Mouse (Mus musculus): ENCODE measurements around the gene Ptk7.
"Not testable (repeated sequence)": the region's sequence is repeated elsewhere in the genome, so short reads cannot be mapped to it uniquely, and the experiment has no call there.

Ptk7 gene

DNA sequence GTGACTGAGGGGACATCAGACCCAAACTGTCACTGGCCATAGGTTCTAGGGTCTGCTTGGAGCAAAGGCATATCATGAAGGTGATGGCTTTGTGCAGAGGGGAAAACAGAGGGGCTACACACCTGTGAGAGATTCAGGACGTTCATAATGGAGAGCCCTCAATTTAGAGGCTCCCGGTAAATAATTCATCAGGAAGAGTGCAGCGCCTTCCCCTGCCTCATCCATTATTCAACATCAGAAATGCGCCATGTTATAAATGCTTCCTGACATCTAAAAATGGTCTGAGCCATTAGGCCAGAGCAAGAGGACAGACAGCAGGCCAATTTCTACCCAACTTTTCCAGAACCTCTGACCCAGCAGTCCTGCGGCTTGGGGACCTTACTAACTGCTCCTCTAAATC is 24.2 kb downstream of the Ptk7 start:
- DNase-seq: no peak

DNA sequence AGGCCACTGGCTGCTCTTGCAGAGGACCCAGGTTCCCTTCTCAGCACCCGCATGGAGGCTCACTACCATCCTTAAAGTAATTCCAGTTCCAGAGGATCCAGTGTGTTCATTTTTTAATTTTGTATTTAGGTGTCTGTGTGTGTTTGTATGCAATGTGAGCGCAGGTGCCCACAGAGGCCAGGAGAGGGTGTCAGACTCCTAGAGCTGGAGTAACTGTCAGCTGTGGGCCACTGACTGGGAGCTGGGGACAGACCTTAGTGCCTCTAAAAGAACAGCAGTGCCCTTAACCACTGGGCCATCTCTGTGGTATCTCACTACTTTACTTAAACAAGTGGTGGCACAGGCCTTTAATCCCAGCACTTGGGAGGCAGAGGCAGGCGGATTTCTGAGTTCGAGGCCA is 26.1 kb downstream of the Ptk7 start:
- DNase-seq: no peak

DNA sequence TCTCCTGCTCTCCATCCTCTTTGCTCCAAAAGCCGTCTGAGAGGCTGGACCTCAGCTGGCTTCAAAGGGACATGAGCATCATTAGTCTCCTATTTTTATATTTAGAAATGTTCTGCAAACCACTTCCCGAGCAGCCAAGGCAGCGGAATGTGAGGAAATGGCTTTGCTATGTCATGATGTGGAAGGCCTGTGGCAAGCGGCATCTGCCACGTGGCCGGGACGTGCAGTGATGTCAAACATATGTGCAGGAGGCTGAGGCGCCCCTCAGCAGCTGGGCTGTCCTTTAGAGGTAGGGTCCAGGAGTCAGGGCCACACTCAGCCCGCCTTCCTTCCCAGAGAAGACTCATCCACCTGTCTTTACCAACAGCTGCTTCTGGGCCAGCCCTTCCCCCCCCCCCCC is 27.1 kb downstream of the Ptk7 start:
- no peak for DNase-seq

DNA sequence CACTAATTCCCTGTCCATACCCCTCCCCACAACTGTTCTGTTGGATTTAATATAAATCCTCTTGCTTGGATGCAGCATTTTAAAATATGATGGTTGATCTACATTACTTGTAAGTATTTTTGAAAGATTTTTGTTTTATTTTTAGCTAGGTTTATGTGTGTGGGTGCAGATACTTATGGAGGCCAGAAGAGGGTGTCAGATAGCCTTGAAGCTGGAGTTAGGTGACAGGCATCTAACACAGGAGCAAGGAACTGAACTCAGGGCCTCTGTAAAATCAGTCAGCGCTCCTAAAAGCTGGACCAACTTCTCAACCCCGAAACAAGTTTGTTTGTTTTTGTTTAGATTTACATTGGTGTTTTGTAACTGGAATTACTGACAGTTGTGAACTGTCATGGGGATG is 28.7 kb downstream of the Ptk7 start:
- no peak for DNase-seq

DNA sequence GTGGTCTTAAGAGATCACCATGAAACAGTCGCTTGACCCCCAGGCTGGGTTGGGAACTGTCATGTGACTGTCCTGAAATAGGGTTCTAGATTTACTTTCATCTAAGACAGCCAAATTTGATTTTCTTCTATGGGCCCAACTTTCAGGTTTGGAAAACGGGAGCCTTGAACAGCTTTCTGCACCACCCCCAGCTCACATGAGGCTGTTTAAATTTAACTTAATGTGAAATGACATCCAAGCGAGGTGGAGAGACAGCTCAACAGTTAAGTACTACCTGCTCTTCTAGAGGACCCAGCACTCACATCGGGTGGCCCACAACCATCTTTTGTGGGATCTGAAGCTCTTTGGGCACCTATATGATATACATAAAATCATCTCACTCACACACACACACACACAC is 30.3 kb downstream of the Ptk7 start:
- DNase-seq: no peak

DNA sequence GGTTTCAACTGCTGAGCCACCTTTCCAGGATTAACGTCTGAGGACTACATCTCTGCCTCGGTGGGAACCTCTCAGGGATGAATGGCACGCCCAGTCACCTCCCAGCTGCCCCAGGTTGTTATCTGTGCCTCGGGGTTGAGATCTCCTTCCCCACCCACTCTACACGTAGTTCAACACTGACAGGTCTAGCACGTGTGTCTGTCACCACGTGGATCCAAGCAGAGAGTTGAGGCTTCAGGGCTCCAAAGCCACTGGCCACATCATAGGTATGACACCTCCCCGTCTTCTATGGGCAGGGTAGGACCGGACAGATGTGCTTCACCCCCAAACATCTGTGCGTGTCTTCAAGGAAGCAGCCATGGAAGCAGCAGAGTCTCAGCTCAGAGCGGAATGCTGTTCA is 31.3 kb downstream of the Ptk7 start:
- no peak for DNase-seq

DNA sequence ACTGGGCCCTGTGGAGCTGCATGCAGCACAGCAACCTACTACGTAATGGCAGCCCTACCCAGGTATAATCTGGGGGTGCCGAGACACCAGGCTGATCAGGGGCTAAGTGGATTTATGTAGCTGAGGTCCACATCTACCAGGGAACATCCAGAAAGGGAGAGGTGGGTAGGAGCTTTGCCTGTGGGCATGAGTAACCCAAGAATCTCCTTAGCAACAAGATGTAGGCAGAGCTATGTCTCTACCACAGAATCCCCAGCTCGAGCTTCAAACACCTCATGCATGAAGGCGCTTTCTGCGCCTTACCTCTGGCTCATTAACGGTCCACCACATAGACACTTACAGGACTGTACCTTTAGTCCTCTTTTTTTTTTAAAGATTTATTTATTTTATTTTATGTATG is 34.0 kb downstream of the Ptk7 start:
- no peak for DNase-seq

DNA sequence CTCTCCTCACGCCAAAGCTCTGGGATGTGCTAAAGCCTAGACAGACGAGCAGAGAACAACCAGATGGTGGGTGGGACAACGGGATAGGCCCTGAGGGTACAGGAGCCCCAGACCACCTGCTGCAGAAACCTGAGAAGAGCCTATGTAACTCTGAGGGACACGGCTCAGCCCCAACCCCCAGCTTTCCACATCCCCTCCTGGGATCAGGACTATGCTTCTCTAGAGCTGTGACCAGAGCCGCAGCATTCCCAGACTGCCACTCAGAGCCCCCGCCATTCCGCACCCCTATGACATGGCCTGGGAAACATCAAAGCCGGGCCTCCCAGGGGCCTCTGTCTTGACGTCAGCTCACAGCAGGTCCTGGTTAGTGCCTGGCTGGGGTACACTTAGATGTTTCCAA is 34.7 kb downstream of the Ptk7 start:
- DNase-seq: peak in 1 of 2 experiments; percentile 28

DNA sequence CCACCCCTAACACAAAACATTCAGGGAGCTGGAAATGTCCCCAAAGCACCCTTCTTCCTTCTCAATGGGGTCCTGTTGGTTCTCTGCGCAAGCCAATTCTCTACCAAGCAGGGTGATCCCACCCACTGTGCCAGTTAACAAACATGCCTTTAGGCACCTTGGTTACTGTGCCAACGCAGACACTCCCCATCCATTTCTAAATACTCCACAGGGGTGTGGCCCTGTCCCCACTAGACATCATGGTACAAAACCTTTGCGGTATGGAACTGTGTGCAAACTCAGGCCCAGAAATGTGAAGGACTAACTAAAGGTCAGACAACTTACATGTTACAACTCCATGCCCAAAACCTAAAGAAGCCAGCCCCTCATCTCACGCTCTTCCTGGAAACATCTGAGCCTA is 36.2 kb downstream of the Ptk7 start:
- DNase-seq: no peak

DNA sequence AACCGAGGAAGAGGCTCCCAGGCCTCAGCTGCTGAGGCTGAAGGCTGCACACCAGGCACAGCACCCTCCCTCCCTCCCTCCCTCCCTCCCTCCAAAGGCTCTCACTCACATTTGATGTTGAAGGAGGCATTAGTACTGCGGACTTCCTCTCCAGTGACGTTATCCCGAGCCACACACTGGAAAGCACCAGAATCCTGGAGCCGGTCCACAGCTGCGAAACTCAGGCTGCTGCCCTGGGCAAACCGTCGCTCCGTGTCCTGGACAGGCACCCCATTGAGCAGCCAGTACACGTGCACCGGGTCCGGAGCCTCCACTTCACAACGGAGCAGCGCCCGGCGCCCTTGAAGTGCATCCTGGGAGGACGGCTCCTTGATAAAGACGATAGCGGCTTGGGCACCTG is 37.9 kb downstream of the Ptk7 start:
- peak in 1 of 2 experiments; percentile 38 for DNase-seq

DNA sequence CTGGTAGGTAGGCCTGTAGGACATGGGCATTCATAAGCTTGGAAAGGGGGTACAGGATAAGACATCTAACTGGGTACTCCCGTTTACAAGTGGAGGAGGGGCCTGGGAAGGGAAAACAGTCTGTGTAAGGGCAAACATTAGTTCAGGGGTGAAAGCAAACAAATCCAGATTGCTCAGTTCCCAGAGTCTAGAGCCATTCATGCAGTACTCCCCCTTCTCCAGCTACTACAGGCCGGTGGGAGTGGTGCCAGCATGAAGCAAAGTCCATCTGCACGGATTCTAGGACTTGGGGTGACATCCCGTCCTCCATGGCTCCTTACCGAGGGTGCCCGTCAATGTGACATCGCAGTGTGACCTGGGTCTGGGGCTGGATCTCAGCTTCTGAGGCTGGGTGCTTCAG is 38.9 kb downstream of the Ptk7 start:
- peak; percentile 33 to 37 for DNase-seq

DNA sequence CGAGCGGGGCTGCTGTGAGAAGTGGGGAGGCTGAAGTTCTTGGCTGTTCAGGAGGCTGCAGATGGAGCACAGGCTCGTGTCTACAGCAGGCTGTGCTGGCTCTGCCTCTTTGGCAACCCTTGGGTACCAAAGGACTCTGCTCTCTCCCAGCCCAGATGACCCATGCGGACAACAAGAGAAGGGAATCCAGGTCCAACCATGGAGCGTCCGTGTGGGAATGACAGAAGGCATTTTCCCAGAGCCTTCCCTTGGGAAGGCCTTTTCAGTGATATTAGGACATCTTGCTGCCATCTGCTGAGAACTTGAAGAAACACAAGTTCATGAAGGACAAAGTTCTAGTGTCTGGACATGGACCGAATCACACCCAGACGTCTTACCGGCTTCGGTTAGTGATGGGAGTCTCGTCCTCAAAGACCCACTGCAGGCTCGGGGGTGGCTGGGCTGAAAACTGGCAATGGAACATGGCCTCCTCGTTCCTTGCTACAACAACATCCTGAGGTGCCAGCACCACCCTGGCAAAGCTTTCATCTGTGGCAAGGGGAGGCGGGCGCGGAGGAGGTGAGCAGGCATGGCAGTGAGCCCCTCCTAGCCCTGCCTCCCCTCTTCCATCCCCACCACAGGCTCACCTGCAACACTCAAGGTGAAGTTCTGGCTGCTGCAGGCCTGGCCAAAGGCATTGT is 39.5 kb downstream of the Ptk7 start:
- peak; percentile 79 to 82 for DNase-seq

DNA sequence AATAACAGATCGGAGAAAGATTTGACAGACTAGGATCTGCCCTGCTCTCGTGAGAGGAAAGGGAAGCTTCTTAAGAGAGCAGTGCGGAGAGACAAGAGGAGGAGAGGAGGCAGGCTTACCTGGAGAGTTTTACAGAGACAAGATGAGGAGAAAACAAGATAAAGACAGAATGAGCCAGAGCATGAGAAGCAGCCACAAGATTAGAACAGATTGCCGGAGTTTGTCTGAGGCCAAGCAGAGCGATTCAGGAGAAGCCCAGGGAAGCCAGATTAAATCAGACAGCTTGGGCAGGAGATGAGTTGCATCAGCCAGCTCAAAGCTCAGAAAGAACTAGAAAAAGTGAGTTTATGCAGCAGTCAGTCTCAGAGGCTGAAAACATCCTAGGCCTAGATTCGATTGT is 40.4 kb downstream of the Ptk7 start:
- DNase-seq: no peak

DNA sequence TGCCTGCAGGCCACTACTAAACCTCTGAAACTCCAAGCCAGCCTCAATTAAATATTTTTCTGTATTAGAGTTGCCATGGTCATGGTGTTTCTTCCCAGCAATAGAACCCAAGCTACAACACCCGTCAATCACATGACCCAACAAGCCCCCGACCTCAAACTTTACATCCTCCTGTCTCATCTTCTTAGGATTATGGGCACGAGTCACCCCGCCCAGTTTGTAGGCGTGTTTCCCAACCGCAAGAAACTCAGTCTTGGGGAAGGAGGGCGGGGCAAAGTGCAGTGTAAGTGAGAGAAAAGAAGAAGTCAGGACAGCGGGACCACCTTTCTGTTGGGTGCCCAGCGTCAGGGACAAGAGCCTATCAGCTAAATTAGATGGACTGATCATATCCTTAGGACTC is 41.1 kb downstream of the Ptk7 start:
- DNase-seq: no peak

DNA sequence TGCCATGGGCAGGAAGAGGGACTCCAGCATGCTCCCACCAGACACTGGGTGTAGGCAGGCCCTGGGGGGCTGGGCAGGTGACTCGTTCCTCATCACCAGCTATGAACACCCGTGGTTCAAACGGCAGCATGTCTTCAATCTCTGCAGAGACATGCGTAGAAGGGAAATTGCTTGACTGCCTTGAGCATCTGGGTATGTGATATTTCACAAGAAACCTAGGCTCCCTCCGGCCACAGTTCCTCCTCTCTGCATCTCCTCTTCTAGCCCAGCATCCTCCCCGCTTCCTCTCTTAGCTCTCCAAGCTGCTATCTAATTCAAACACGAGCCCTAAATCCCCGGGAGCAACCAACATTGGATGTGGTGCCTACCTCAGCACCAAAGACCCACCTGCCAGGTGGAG is 43.0 kb downstream of the Ptk7 start:
- no peak for DNase-seq

DNA sequence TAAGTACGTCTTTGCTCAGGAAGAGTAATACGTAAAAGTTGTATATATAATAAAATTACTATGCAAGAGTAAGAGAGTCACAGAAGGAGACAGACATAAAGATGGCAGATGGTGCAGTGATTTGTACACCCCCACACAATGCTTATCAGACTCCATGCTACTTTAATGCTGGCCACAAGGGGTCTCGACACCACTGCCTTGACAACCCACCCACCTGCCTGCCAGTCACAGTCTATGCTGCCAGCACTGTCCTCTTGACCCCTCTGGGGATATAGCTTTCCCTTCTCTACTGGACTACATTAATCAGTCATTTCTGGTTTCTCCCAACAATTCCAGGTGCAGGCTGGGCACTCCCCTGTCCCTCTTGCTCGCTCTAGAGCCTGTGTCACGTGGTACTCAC is 50.7 kb downstream of the Ptk7 start:
- DNase-seq: peak in 1 of 2 experiments; percentile 31

DNA sequence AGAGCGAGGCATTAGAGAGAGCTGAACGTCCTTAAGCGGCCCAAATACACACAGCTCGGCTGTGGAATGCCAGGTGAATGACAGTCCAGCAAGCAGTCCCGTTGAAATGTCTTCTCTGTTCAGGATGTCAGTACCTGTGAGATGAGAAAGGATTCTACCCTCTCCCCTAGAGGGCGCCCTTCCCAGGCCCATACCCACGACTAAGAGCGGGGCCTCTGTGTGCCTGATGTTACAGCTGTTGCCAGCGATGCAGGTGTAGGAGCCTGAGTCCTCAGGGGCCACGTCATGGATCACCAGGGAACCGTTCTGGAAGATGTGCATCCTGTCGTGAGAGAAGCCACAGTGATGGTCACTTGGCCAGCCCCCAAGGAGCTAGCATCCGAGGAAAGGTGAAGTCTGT is 53.2 kb downstream of the Ptk7 start:
- peak in 1 of 2 experiments; percentile 40 for DNase-seq

DNA sequence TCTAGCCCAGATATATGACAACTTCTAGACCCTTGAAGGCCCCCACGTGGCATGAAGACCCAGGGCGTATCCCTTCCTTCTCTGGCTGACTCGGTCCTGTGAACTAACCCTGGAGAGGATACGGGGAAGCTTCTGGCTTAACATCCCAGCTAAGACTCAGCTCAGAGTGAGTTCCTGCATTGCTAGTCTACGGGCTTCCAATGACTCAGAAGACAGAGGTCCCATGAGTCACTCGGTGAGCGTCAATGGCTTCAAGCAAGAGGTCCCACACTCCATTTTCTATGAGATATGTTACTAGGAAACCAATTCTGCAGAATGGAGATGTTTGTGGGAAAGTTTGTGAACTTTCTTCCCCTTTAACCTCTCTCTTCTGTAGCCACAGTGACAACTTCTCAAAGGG is 54.8 kb downstream of the Ptk7 start:
- DNase-seq: no peak

DNA sequence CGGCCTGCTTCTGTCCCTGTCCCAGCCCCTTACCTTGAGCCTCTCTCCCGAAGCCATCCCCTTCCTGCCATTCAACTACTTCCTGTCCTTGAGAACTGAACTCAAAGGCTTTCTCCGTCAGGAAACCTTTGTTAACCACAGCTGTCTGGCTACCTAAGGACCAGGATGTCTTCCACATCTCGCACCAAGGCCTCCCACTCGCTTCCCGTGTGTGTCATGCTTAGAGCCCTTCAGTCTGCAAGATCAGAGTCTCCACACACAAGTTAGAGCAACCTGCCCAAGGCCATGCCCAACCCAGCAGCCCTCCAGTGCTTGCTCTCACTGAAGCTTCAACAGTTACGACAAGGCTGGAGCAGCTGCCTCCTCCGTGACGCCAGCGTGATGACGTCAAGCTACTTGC is 58.3 kb downstream of the Ptk7 start:
- DNase-seq: no peak

DNA sequence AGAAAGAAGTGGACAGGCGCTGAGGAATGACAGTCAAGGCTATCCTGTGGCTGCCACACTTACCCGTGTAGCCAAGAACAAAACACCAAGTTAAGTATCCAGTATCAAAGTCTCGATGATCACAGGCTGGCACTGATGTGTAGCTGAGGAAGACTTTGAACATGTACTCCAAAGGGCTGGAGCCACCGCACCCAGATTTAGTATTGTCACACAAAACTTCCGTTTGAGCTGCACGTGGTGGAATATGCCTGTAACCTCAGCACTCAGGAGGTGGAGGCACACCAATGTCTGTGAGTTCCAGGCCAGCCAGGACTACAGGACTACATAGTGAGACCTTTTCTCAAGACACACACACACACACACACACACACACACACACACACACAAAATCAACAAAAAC is 70.2 kb downstream of the Ptk7 start:
- no peak for DNase-seq

DNA sequence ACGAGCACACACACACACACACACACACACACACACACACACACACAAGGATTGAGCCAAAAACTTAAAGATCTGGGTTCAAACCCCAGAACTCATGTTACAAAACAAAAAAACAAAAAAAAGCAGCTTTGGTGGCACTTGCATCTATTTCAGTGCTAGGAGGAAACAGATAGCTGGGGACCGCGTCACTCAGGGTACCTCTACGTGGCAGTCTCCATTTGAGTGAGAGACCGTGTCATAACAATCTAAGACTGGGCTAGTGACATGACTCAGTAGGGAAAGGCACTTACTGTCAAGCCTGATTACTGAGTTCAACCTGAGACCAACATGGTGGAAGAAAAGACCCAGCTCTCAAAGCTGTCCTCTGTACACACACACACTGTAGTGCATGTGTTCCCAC is 71.2 kb downstream of the Ptk7 start:
- DNase-seq: no peak

DNA sequence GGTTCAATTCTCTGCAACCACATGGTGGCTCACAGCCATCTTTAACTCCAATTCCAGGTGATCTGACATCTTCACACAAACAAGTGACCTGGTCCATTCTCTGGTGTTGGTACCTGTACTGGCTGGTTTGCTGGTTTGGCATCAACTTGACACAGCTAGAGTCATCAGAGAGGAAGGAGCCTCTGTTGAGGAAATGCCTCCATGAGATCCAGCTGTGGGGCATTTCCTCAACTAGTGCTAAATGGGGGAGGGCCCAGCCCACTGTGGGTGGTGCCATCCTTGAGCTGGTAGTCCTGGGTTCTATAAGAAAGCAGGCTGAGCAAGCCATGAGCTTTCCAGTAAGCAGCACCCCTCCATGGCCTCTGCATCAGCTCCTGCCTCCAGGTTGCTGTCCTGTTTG is 72.0 kb downstream of the Ptk7 start:
- DNase-seq: not testable (repeated sequence)

DNA sequence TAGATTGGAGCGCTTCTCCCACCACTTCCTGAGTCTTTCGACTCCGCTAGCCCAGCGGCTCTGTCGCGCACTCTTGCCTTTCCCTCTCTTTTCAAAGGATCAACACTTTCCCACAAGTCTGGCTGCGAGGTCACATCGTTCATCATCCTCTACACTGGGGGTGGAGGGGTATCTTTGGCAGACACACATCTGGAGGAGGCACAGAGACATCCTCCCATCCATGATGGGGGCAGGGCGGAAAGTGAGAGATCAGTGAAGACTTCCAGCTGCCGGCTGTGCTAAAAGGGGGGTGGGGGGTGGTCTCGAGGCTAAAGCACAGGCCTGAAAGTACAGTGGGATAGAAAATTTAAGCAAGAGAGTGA is 72.7 kb downstream of the Ptk7 start:
- peak; percentile 56 to 64 for DNase-seq

DNA sequence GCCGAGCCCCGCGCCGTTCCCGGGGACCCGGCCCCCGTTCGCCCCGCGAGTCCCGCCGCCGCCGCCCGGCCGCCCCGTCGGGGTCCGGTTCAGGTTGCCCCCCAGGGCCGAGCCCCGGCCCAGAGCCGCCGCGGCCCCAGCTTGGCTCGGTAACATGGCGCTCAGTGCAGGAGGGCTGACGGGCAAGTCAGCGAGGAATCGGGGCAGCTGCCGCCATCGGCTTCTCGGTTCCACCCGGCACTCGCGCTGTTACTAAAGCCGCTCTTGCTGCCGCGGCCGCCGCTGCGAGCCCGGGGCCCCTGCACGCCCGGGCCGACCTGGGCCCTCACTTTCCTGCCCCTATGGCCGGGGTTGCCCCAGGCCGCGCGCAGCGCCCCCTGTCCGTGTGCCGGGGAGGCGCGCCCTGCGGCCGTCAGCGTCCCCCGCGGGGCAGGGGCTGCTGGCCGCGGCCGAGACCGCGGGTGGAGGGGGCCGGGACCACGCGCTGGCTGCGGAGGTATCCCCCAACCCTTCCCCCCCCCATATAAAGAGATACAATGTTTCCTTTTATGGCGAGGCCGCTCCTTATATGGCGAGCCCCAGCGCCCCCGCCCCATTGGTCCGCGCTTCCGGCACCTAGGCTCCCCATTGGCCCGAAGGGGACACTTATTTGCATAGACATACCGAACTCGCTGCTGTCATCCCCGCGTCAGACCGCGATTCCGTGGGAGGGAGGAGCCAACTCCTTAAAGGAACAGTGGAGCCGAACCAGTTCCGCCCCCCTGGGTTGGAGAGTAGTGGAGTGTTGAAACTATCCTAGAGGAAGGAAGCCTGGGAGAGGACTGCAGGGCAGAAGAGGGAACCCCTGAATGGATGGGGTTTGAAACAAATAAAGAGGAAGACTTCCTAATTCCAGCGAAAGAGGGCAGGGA is 73.4 kb downstream of the Ptk7 start, which contains the start of gene Srf:
TSS of gene Srf (minus strand) at position 503 of the 911 bp plus-strand sequence.
- DNase-seq: peak; percentile 96 to 98
